ENCODE assay signal across 13 mouse cellular contexts in the genomic region with DNA sequence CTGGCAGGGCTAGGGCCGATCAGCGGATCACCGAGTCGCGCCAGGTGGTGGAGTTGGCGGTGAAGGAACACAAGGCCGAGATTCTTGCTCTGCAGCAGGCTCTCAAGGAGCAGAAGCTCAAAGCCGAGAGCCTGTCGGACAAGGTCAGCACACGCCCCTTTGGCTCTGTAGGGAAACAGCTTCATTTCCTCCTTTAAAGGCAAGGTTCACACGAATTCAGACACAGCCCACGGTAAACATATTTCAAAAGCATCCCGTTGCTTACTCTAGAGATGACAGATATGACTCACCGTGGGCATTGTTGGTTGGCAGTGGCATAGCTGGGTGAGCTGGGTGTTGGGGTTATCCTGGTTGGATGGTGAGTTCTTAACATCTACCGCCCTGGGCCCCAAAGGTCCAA. TPM values are rescaled to one million over a fixed set of nuclear protein-coding genes. Genes with fewer than 3 reads are reported as not detected.
DNase-seq lines count a peak whose midpoint lies in the region; ATAC-seq and TF ChIP-seq lines count a peak whose summit lies in the region.
"Had no signal": no experiment of that assay in that cellular context is flagged by ENCODE, and none has a peak within 500 bp of the region (broad histone marks: within the 10 kb centered on the region; RNA-seq: fewer than 3 reads in every experiment).

No protein-coding gene starts in this region.

- no peaks in the 10 kb centered on the region for H3K27me3 ChIP-seq in kidney, embryonic 14.5 days (ENCODE audit: control insufficient read depth, insufficient read depth, low read length)
- no peaks in the 10 kb centered on the region for H3K27me3 ChIP-seq in intestine, embryonic 15.5 days (replicated peaks)
- no peaks in the 10 kb centered on the region for H3K27me3 ChIP-seq in lung, embryonic 16.5 days (ENCODE audit: control insufficient read depth, insufficient read depth, low read depth, low read length)
- no peaks in the 10 kb centered on the region for H3K27me3 ChIP-seq in neural tube, embryonic 15.5 days (replicated peaks)
- H3K27me3 ChIP-seq in hindbrain, postnatal 0 days (ENCODE audit: insufficient read depth, low read length): no peaks in the 10 kb centered on the region
- H3K27me3 ChIP-seq: forebrain, embryonic 12.5 days had no signal

- no peak for TF ChIP-seq CTCF in hindbrain, postnatal 0 days (IDR thresholded peaks at IDR 0.05; ENCODE audit: low read depth)

- no peak overlapping the region for H3K4me2 ChIP-seq in kidney, embryonic 14.5 days (replicated peaks; ENCODE audit: low read depth, low read length)
- no peak overlapping the region for H3K4me2 ChIP-seq in intestine, embryonic 15.5 days (replicated peaks)
- H3K4me2 ChIP-seq in lung, embryonic 16.5 days (ENCODE audit: low read depth, low read length): no peak overlapping the region
- no peak overlapping the region for H3K4me2 ChIP-seq in neural tube, embryonic 15.5 days
- H3K4me2 ChIP-seq in hindbrain, postnatal 0 days (ENCODE audit: low read depth, low read length): no peak overlapping the region
- H3K4me2 ChIP-seq: forebrain, embryonic 12.5 days had no signal

- peaks cover 39% of the 10 kb centered on the region for H3K36me3 ChIP-seq in kidney, embryonic 14.5 days (ENCODE audit: control insufficient read depth, insufficient read depth, low read length)
- H3K36me3 ChIP-seq in intestine, embryonic 15.5 days: peaks cover 5% of the 10 kb centered on the region; the same call in 1 of the 2 replicates
- H3K36me3 ChIP-seq in lung, embryonic 16.5 days (ENCODE audit: control insufficient read depth, insufficient read depth, low read length): peaks cover 11% of the 10 kb centered on the region
- H3K36me3 ChIP-seq in neural tube, embryonic 15.5 days: peaks cover 16% of the 10 kb centered on the region
- peaks cover 30% of the 10 kb centered on the region; the same call in 1 of the 2 replicates for H3K36me3 ChIP-seq in hindbrain, postnatal 0 days (ENCODE audit: insufficient read depth, low read length)

- no peak overlapping the region for H3K27ac ChIP-seq in kidney, embryonic 14.5 days (ENCODE audit: low read depth, low read length)
- H3K27ac ChIP-seq in intestine, embryonic 15.5 days: peak overlapping the region; percentile 51
- peak overlapping the region; percentile 29 for H3K27ac ChIP-seq in lung, embryonic 16.5 days (ENCODE audit: low read length)
- H3K27ac ChIP-seq in neural tube, embryonic 15.5 days (replicated peaks): no peak overlapping the region
- H3K27ac ChIP-seq in hindbrain, postnatal 0 days: no peak overlapping the region
- H3K27ac ChIP-seq: forebrain, embryonic 12.5 days; hindbrain, embryonic 10.5 days; liver, embryonic 14.5 days had no signal

- DNase-seq in kidney, adult 9 months: peak; percentile 14
- peak; percentile 62 for DNase-seq in urinary bladder, postnatal 14 days (ENCODE audit: low spot score)
- DNase-seq in layer of hippocampus, adult 11-12 months (ENCODE audit: low spot score): no peak
- no peak for DNase-seq in hindbrain, postnatal 0 days (ENCODE audit: low spot score)
- DNase-seq: midbrain, embryonic 14.5 days; thymus, adult 18-20 months had no signal

- H3K9ac ChIP-seq in kidney, embryonic 14.5 days (ENCODE audit: low read depth, low read length): no peak overlapping the region
- no peak overlapping the region for H3K9ac ChIP-seq in intestine, embryonic 15.5 days
- H3K9ac ChIP-seq in lung, embryonic 16.5 days (ENCODE audit: low read length): no peak overlapping the region
- H3K9ac ChIP-seq in neural tube, embryonic 15.5 days (replicated peaks): no peak overlapping the region
- H3K9ac ChIP-seq in hindbrain, postnatal 0 days (replicated peaks; ENCODE audit: low read length): no peak overlapping the region
- H3K9ac ChIP-seq: forebrain, embryonic 12.5 days; liver, embryonic 14.5 days had no signal

- H3K9me3 ChIP-seq in kidney, embryonic 14.5 days (ENCODE audit: control insufficient read depth, low read length): no peaks in the 10 kb centered on the region
- H3K9me3 ChIP-seq in intestine, embryonic 15.5 days: no peaks in the 10 kb centered on the region
- no peaks in the 10 kb centered on the region for H3K9me3 ChIP-seq in lung, embryonic 16.5 days (ENCODE audit: control insufficient read depth, low read length)
- H3K9me3 ChIP-seq in neural tube, embryonic 15.5 days (replicated peaks): no peaks in the 10 kb centered on the region
- H3K9me3 ChIP-seq in hindbrain, postnatal 0 days (ENCODE audit: low read length): no peaks in the 10 kb centered on the region
- H3K9me3 ChIP-seq: forebrain, embryonic 12.5 days; hindbrain, embryonic 10.5 days had no signal

- no peak for ATAC-seq in kidney, embryonic 14.5 days (ENCODE audit: low FRiP score, low TSS enrichment)
- ATAC-seq in intestine, embryonic 15.5 days: peak; percentile 62
- peak; percentile 54 for ATAC-seq in lung, embryonic 16.5 days (ENCODE audit: low read depth)
- no peak for ATAC-seq in neural tube, embryonic 15.5 days (ENCODE audit: low FRiP score)
- no peak for ATAC-seq in hindbrain, postnatal 0 days

- 85% methylated on average over 15 of the region's 15 CpGs for WGBS in kidney, embryonic 14.5 days
- WGBS in intestine, embryonic 15.5 days: 68% methylated on average over 15 of the region's 15 CpGs
- 64% methylated on average over 15 of the region's 15 CpGs for WGBS in lung, embryonic 16.5 days
- 92% methylated on average over 15 of the region's 15 CpGs for WGBS in neural tube, embryonic 15.5 days
- WGBS in hindbrain, postnatal 0 days: 85% methylated on average over 15 of the region's 15 CpGs

- H3K4me3 ChIP-seq in kidney, embryonic 14.5 days (ENCODE audit: low read length): no peak overlapping the region
- no peak overlapping the region for H3K4me3 ChIP-seq in intestine, embryonic 15.5 days (replicated peaks)
- no peak overlapping the region for H3K4me3 ChIP-seq in lung, embryonic 16.5 days (ENCODE audit: low read length)
- no peak overlapping the region for H3K4me3 ChIP-seq in neural tube, embryonic 15.5 days (replicated peaks)
- no peak overlapping the region for H3K4me3 ChIP-seq in hindbrain, postnatal 0 days (ENCODE audit: low read length)
- H3K4me3 ChIP-seq: forebrain, embryonic 12.5 days; hindbrain, embryonic 10.5 days had no signal

- H3K4me1 ChIP-seq in kidney, embryonic 14.5 days (ENCODE audit: control insufficient read depth, insufficient read depth, low read length): no peaks in the 10 kb centered on the region
- no peaks in the 10 kb centered on the region for H3K4me1 ChIP-seq in intestine, embryonic 15.5 days (replicated peaks)
- H3K4me1 ChIP-seq in lung, embryonic 16.5 days (replicated peaks; ENCODE audit: control insufficient read depth, insufficient read depth, low read length): no peaks in the 10 kb centered on the region
- no peaks in the 10 kb centered on the region for H3K4me1 ChIP-seq in neural tube, embryonic 15.5 days
- H3K4me1 ChIP-seq in hindbrain, postnatal 0 days (ENCODE audit: insufficient read depth, low read length): no peaks in the 10 kb centered on the region
- H3K4me1 ChIP-seq: forebrain, embryonic 12.5 days; hindbrain, embryonic 10.5 days had no signal

RNA-seq across cellular contexts. Expression of a gene that starts 53.1 kb away (rescaled TPM):
- polyA plus RNA-seq in kidney, embryonic 14.5 days (2014; fragmentation: Nextera tagmentation; extraction: Ambion mirVana): 60.9 and 85.5 TPM in 2 replicates
- polyA plus RNA-seq in intestine, embryonic 15.5 days (2015; fragmentation: Nextera tagmentation; extraction: Ambion mirVana): 68.4 and 69.9 TPM in 2 replicates
- polyA plus RNA-seq in lung, embryonic 16.5 days (2015; fragmentation: Nextera tagmentation; extraction: Ambion mirVana): 80.2 and 82.8 TPM in 2 replicates
- polyA plus RNA-seq in neural tube, embryonic 15.5 days (2015; fragmentation: Nextera tagmentation; extraction: Ambion mirVana): 50.1 and 53.6 TPM in 2 replicates
- total RNA-seq in hindbrain, postnatal 0 days (2014; rRNA removed): 48.9 and 51.0 TPM in 2 replicates
- 46.7 and 47.1 TPM in 2 replicates for polyA plus RNA-seq in hindbrain, postnatal 0 days (2015; fragmentation: Nextera tagmentation; extraction: Ambion mirVana)

Comparison
In these comparisons a context has a peak if more than half of its experiments do, and no peak if none do; other contexts are left out.
1. DNase-seq: peak in kidney, adult 9 months (single experiment) and urinary bladder, postnatal 14 days (single experiment); none in layer of hippocampus, adult 11-12 months (single experiment) and hindbrain, postnatal 0 days (single experiment).
2. ATAC-seq: peak in intestine, embryonic 15.5 days (single experiment) and lung, embryonic 16.5 days (single experiment); none in kidney, embryonic 14.5 days (single experiment), neural tube, embryonic 15.5 days (single experiment) and hindbrain, postnatal 0 days (single experiment).
3. H3K27ac ChIP-seq: peak in intestine, embryonic 15.5 days (single experiment) and lung, embryonic 16.5 days (single experiment); none in kidney, embryonic 14.5 days (single experiment), neural tube, embryonic 15.5 days (single experiment) and hindbrain, postnatal 0 days (single experiment).